Mouse (Mus musculus) mouse trophoblast stem cell (cell line): ENCODE measurements around the gene Olfr102.

ENCODE experiments used
- in situ Hi-C, 2 experiments: fragments of 300-500 bp; cut with MseI, MboI; formaldehyde crosslinking; loops; 2 replicates in 1 of 2; 3 replicates in 1 of 2; pipeline ENCODE4 v1.15.1; 2025

Gene Olfr102

DNA sequence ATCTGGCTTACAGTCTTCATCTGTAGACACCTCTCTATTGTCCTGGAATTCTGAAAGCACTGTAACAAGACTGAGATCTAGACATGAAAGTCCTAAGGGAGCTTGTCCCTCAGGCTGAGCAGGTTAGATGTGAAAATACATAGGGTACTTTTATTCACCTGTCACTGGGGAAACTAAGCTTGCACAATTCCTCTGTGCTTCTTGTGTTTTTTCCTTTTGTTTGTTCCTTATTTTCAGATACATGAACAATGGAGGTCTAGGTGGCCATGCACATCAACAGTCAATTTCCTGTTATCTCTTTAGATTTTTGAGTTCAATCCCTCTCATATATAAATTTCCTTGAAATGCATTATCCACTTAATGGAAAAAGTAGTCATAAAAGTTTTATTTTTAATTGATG lies at the start of gene Olfr102:
TSS of gene Olfr102 (minus strand) at position 101 of the 400 bp plus-strand sequence.
- in situ Hi-C loops, result no loop called here

DNA sequence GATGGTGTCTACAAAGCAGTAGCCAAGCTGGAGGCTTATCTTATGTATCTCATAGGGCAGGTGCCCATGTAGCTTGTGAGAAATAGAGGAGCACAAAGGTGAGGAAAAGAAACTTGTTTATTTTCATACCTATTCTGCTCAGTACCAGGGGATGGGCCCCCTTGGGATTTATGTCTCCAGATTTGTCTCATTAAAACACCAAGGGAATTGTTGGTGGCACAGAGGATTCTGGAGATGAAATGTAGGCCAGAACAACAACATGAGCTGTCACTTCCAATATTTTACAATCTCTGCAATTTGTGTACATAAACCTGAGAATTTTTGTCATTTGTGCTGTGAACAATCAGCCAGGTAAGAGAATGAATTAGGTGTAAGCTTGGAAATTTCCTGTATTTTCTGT lies 42.4 kb upstream of the Olfr102 start, which contains the start of gene Olfr104-ps:
TSS of gene Olfr104-ps (plus strand) at position 301 of the 400 bp plus-strand sequence.
- in situ Hi-C loops, result no loop called here

DNA sequence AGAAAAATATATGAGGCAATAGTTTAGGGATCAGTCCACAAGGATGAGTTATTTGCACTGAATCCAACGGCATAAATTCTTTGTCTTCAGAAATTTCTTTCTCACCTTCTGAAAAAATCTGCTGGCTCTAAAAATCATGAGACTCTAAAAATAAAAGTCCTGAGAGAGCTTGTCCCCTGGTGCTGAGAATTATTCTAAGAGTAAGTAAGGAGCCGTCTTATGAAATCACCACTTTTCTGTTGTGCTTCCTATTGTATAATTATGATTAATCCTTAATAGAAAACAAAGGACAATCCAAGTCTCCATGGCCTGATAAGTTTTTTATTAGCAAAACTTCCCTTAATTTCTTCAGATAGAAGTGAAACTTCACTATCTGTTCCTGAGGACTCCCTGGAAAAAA lies 22.7 kb upstream of the Olfr102 start, which contains the start of gene Olfr103:
TSS of gene Olfr103 (minus strand) at position 101 of the 400 bp plus-strand sequence.
- in situ Hi-C loops, result no loop called here

DNA sequence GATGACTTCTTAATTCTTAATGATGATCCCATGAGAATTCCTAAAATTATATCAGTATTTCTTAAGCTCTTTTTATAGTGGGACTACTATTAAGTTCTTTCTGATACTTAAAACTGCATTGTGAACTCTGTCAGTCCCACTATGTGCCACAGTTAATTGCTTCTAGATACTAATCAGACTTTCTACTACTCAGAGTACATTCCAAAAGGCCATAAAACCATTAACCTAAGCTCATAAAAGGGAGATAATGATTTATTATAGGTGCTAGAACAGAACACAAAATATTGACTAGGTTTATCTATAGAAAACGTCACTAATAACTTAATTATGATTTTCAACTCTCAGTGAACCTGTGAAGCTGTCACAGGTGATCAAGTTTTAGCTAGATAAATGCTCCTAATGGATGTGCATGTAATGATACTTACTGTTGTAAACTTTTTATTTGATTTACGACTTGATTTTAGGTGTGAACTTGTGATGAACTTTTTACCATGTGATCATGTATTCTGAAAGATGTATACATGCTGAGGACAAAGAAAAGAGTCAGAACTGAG lies 6.6 kb downstream of the Olfr102 start:
- in situ Hi-C loops, result no loop called here

DNA sequence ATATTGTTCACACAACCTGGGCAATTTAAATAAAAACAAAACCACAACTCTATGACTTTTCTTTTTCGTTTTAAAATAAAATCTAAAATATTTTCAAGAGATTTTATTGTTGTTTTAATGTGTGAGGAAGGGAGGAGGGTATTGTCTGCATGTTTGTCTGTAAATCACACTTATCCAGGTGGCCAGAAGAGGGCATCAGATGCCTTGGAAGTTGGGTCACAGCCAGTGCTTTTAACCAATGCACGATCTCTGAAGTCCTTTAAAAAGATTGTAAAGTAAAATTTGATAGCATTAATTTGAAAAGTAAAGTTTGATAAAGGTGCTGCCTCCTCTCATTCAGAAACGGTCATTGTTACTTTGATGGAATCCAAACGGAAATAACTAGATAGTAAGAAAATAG lies 8.4 kb downstream of the Olfr102 start:
- in situ Hi-C loops, result no loop called here

DNA sequence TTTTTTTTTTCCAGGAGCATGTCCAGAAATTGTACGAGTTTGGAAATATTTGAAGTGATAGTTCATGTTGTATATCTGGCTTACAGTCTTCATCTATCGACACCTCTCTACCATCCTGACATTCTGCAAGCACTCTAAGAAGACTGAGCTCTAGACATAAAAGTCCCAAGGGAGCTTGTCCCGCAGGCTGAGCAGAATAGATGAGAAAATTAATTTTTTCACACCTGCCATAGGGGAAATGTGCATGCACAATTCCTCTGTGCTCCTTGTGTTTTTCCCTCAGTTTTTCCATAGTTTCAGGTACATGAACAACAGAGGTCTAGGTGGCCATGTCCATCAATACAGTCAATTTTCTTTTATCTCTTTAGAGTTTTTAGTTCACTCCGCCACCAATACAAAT lies 12.6 kb downstream of the Olfr102 start, which contains the start of gene Olfr101:
TSS of gene Olfr101 (minus strand) at position 101 of the 400 bp plus-strand sequence.
- in situ Hi-C loops, result no loop called here

DNA sequence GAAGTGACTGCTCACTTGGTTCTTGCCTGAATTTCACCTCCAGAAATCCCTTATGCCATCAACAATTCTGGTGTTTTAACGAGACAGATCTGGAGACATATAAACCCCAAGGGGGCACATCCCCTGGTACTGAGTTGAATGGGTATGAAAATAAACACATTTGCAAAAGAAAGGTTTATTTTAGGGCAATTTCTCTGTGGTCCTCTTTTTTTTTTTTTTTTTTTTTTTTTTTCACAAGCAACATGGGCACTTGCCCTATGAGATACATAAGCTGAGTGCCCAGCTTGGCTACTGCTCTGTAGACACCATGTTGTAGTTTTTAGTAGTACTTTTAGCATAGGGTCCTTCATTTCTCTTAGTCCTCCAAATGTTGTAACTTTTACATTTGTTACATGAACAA lies 33.5 kb downstream of the Olfr102 start, which contains the start of gene Olfr99:
TSS of gene Olfr99 (minus strand) at position 101 of the 400 bp plus-strand sequence.
- in situ Hi-C loops, result no loop called here

DNA sequence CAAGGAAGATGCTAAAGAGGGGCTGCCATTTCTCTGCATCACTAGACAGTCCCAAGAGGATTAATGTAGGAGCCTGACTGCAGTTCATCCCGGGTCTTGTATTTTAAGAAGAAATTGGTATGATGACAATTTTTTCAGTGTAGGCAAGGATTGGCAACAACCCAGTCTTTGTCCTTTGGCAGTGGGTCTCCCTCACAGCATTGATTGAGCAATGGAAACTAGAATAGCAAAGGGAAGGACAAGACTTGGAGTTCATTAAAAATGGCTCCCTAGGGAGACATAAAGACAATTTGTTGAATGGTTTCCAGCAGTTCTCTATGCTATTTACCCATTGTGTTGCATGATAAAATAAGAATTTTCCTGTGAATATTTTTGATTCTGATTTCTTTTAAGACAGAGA lies 36.5 kb downstream of the Olfr102 start:
- in situ Hi-C loops, result no loop called here

DNA sequence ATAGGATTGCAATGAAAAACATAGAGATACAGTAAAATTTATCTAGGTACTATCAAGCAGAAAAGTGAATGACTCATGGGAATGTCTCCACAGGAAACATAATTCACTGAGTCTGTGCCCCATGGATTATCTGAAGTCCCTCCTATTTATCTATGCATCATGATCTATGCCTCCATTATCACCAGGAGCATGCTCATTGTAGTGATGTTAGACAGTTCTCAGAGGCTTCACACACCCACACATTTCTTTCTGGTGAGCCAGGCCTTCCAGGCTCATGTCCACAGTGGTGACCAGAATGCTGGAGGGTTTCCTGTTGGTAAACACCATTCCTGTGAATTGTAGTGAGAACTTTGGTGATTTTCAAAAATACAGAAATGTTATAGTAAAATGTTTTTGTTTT lies 40.3 kb downstream of the Olfr102 start:
- in situ Hi-C loops, result no loop called here

DNA sequence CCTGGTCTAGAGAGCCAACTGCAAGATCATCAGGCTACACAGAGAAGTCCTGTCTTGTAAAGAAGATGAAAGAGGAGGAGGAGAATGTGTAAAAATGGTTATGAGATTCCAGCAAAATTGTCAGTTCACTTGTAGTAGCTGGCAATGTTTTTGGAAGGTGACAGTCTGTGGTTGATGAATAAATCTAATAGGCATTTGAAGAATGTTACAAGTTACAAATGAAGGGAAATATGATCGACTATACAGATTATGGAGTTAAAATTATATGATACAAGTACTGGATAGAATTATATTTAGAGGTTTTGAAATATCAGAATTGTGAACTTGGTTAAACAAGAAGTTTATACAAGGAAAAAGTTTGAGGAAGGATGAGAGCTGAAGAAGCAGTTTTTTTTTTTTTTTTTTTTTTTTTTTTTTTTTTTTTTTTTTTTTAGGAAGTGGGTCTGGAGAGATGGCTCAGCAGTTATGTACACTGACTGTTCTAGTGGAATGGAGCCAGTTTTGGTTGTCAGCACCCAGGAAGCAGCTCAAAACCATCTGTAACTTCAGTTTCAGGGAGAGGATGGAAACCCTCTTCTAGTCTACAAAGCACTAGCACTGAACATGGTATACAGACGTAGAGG lies 41.1 kb downstream of the Olfr102 start:
- in situ Hi-C loops, result no loop called here

DNA sequence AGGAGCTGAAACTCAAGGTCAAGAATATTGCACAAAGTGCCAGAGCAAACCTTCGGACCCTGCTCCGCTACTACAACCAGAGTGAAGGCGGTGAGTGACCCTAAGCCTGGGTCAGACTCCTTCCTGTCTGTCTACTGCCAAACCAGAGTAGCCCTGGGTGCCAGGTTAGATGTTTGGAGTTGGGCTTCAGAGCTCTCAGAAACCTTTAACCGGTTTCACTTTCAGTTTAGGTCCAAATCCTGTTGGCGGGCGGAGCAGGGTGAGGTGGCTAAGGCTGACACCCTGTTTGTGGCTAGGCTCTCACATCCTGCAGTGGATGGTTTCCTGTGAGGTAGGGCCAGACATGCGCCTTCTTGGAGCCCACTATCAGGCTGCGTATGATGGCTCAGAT lies 46.2 kb downstream of the Olfr102 start:
- in situ Hi-C loops, result no loop called here

DNA sequence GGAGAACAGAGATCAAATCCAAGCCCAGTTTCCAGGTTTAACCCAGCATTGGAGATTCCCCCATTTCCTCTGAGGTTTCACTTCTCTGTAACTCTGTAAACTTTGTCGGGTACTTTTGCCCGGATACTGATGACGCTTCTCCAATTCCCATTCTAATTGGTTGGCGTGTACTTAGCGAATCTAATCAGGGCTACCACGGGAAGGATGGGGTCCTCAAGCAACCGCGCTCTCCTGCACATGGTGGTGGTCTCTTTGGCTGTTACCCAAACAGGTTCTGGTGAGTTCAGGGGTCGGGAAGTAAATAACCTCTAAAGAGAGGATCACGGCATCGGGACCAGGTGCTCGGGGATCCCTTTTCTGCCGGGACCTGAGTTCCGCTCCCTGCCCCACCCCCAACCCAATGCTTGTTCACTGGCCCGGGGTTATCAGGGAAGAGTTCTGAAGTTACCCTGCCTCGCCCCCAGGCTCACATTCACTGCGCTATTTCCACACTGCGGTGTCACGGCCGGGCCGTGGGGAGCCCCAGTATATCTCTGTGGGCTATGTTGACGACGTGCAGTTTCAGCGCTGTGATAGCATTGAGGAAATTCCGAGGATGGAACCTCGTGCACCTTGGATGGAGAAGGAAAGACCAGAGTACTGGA lies 46.7 kb downstream of the Olfr102 start, which contains the start of gene H2-M3:
TSS of gene H2-M3 (plus strand) at position 163 of the 644 bp plus-strand sequence.
- in situ Hi-C loops, result no loop called here

DNA sequence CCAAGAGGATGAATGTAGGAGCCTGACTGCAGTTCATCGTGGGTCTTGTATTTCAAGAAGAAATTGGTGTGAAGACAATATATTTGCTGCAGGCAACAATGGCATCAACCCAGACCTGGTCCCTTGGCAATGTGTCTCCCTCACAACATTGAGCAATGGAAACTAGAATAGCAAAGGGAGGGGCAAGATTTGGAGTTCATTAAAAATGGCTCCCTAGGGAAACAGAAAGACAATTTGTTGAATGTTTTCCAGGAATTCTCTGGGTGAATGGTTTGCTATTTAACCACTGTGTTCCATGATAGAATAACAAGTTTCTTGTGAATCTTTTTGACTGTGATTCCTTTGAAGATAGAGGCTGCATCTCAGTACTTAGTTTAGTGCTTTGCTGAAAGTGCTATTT lies 53.2 kb downstream of the Olfr102 start, which contains the start of gene Olfr98:
TSS of gene Olfr98 (minus strand) at position 124 of the 400 bp plus-strand sequence.
- in situ Hi-C loops, result no loop called here
